Mouse (Mus musculus): Measurements from ENCODE around the gene Shisa6.

Shisa6 gene

DNA sequence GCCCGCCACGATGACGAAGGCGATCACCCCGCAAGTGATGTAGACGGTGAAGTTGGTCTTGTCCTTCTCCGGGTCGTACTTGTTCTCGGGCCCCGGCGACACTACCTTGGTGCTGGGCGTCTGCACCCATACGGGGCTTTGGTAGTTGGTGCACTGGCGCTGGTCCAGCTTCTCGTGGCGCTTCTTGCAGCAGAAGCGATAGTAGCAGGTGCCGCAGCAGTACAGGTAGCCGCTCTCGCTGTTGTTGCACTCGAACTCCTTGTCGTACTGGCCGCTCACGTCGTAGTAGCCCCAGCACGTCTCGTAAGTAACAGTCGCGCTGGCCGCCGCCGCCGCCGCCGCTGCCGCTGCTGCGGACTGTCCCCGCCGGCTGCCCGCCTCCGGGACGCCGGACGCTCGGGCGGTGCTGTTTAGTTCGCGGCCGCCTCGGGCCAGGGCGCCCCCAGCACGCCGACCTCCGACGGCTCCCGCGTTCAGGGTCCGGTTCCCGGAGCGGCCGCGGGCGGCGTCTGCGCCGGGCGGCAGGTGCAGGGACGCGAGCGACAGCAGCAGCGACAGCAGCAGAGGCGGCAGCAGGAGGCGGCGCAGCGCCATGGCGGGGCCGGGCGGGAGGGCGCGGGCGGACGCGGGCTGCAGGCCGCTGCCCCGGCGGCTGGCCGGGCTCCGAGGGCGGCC, at the start of gene Shisa6:
Gene Shisa6, minus strand, starts transcription at position 594 of the 675 bp plus-strand sequence.
- DNase-seq: peak; percentile 33 to 48

DNA sequence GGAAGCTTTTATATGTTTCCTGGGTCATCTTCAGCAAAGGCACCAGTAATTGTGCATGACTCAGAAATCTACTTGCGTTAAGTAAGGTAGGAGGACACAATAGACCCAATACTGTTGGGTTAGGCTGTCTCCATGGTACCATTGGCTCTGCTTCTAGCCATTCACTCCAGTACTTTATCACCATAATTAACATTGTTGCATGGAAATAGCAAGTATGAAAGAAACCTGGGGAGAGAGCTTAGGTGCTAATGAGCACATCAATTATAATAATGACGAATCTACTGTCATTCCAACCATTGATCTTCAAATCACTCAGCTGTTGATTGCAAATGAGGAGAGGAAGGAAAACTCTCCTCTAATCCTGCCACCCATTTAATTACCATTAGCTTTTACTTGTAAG, 48.1 kb upstream of the Shisa6 start:
- DNase-seq: no peak

- no peak for DNase-seq
Measured at GRCm38 (mm10) chr11:66569045-66569444, 43.3 kb upstream of the Shisa6 start.

GRCm38 (mm10) chr11:66568386-66568791, 42.6 kb upstream of the Shisa6 start:
- DNase-seq: peak; percentile 5 to 10

DNA sequence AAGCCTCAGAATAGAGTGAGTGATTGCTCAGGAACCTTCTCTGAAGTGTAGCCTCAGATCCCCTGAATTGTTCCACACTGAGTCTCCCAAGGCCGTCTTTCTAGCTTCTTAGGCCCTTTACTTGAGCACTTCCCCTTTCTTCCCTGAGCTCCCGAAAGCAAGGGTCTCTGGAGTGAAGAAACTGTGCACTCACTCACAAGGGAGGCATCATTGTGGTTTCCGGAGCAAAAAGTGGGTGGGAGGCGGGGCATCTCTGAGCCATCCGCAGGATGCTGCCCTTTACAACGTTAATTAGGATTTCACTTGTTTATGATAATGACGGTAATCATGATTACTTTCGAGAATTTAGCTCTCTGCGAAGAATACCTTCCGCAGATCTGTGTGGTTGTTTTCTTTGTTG, 41.6 kb upstream of the Shisa6 start:
- no peak for DNase-seq

GRCm38 (mm10) chr11:66562274-66562673, 36.5 kb upstream of the Shisa6 start:
- DNase-seq: no peak

- no peak for DNase-seq
Measured at GRCm38 (mm10) chr11:66537820-66538219, 12.1 kb upstream of the Shisa6 start.

GRCm38 (mm10) chr11:66535866-66536265, 10.1 kb upstream of the Shisa6 start:
- DNase-seq: no peak

GRCm38 (mm10) chr11:66535156-66535555, 9.4 kb upstream of the Shisa6 start:
- no peak for DNase-seq

DNA sequence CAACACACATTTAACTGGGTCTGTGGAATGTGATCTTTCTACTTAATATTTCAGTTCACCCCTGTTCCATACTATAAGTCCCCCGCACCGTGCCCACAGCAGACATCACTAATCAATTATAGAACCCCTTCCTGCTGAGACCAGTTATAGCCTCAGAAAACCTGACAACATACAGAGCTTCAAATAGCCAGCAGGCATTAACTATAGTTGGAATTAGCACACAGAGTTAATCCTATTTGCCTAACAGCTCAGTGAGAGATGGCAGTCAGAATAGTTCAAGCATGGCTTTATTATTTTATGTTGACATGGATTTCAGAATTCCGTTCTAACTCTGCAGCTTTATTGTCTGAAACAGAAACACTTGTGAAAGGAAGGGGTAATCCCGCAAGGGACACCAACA, 8.5 kb upstream of the Shisa6 start:
- no peak for DNase-seq

DNA sequence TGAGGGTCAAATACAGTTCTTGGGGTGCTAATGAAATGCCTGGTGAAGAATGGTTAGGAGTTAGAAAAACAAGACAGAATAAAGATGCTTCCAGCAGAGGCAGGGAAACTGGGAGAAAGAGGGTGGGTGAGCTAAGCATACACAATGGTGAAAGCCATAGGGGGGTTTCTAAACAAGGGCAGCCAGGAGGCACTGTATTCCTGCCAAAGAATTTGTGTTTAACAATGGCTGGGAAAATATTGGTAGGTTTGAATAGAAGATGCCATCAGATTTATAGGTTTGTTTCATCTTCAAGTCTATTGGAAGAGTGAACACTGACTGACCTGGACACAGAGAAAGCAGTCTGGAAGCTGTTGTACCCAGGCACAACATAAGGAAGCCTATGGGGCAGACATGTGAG, 2.4 kb upstream of the Shisa6 start:
- no peak for DNase-seq

- DNase-seq: no peak
Measured at GRCm38 (mm10) chr11:66527343-66527742, 1.6 kb upstream of the Shisa6 start.

DNA sequence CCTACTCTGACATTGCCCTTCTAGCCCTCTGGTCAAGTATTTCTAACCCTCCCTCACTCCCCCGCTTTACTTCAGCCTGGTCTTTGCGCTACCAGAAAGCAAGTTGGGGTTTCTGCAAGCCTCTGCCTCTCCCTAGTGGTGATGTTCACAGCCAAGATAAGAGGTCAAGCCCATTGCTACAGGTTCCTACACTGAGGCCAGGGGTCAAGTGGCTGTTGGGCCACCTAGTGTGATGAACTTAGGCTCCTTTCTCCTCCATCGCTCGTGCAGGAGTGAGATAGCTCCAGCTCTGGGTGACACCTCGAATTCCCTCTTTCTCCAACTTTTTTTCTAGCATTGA, 1.2 kb upstream of the Shisa6 start:
- DNase-seq: peak; percentile 23 to 33

GRCm38 (mm10) chr11:66526046-66526980, 549 bp upstream of the Shisa6 start:
- peak; percentile 32 to 43 for DNase-seq

DNA sequence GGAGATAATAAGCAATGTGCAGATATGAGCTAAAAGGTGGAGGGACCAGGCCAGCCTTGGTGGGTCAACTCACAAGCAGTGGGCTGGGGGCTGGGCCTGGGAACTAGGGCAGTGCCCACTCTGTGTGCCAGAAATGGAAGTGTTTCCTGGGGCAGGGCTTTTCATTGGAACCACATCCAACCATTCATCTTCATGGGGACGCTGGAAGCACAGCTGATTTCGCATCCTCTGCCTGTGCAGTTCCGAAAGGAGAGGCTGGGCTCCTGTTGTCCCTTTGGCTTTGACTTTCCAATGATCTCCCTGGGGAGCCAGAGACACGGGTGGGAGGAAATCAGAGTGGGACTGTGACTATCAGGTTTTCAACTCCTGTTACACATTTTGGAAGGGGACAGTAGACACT, 1.5 kb downstream of the Shisa6 start:
- no peak for DNase-seq

- no peak for DNase-seq
Measured at GRCm38 (mm10) chr11:66522376-66522775, 3.4 kb downstream of the Shisa6 start.

DNA sequence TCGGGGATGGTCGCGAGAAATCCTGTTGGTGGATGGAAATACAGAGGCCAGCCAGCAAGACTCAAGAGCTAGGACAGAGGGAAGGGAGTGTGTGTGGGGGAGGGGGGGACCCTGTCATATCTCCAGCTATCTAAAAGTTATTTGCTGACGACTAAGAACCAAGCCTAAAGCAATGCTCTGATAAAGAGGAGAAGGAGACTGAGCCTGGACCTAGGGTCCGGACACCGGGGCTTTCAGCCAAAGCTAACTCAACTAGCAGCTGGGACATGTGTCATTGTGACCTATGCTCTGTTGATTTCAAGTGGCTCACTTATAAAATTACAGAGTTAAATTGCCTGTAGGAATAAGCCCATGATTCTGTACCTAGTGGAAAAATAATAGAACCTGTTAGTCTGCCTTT, 6.4 kb downstream of the Shisa6 start:
- no peak for DNase-seq

DNA sequence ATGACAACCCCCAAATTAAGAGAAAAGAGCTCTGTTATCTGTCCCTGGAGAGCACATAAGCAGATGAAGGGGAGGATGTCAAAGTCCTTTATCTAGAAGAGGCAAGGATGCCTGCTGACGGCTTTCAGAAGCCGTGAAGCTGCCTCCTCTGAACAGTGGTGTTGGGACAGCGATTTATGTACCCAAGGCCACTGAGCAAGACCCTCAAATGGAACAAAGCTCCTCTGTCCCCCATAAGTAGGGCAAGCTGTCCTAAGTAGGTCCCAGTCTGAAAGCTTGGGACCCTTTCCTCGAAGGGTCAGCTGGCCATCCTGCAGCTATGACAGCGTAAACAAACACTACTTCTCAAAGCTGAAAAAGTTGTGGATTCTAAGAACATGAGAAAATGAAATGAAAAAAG, 11.4 kb downstream of the Shisa6 start:
- DNase-seq: no peak

DNA sequence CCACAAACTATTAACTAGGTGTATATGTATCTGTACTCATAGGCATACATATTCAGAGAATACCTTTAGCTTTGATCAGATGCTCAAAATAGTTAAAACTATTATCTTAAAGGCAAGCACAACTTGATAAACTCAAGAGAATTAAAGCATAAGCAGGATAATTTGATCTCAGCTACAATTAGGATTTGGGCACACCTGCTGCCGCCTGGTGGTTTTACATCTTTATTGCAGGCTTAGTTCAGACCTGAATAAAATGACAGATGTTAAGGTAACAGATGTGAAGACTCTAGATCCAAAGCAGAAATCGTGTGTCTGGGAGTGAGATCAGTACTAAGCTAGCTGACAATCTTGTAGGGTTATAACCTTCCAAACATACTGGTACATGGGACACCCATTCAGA, 24.8 kb downstream of the Shisa6 start:
- DNase-seq: no peak

GRCm38 (mm10) chr11:66498857-66499445, 26.8 kb downstream of the Shisa6 start:
- DNase-seq: no peak

DNA sequence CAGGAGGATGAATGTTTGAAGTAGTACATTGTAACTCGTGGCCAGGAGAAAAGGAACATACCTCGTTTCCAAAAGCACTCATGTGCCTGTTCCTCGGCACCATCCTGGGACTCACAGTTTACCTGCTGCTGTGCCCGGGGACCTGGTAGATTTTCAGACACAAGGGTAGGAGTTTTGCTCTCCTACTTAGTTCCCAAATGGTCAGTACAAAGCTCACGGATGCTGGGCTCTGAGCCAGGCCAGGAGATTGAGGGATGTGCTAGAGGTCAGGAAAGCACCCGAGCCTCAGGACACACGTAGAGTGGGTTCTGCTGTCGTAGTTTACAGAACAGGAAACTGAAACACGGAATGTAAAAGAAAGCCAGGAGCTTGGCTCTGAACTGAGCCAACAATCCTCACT, 29.5 kb downstream of the Shisa6 start:
- peak in 1 of 2 experiments; percentile 10 for DNase-seq

GRCm38 (mm10) chr11:66494391-66494790, 31.4 kb downstream of the Shisa6 start:
- DNase-seq: no peak

- DNase-seq: peak; percentile 87 to 91
Measured at GRCm38 (mm10) chr11:66487765-66488164, 38.0 kb downstream of the Shisa6 start.

DNA sequence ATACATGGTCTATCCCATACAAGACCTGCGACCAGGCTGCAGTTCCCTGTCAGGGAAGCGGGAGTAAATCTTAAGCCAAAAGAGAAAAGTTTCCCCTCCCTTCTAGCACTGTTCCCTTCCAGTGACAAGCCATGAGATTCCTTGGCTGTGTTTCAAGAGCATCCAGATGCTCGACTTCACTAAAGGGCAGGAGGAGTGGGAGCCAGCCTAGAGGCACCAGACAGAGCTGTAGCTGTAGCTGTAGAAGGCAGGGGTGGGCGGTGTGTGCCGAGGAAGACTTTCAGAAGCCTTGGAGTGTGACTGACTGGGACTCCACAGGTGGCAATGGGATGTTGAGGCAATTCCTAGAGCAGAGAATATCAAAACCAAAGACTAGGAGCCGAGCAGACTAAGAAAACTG, 43.3 kb downstream of the Shisa6 start:
- no peak for DNase-seq
